Comparison of ENCODE assay signal across 12 mouse cellular contexts in genomic region chr11:76358628-76359320, GRCm38 (mm10). TPM values are rescaled to one million over a fixed set of nuclear protein-coding genes. Genes with fewer than 3 reads are reported as not detected.
A peak's percentile ranks its signal among the peaks of the same experiment; 100 is the strongest.
DNase-seq lines count a peak whose midpoint lies in the region; ATAC-seq and TF ChIP-seq lines count a peak whose summit lies in the region.
"Had no signal": no experiment of that assay in that cellular context is flagged by ENCODE, and none has a peak within 500 bp of the region (broad histone marks: within the 10 kb centered on the region; RNA-seq: fewer than 3 reads in every experiment).

No protein-coding gene starts in this region.

- no peak overlapping the region for H3K4me2 ChIP-seq in kidney, postnatal 0 days (ENCODE audit: low read length)
- 0 out of 2 replicates have a peak overlapping the region, but pooled peaks have one; percentile 25 for H3K4me2 ChIP-seq in heart, embryonic 13.5 days
- no peak overlapping the region; the same call in 1 of the 2 replicates for H3K4me2 ChIP-seq in limb, embryonic 14.5 days (replicated peaks; ENCODE audit: low read depth, low read length, severe bottlenecking)
- H3K4me2 ChIP-seq: neural tube, embryonic 12.5 days had no signal

- peaks cover 21% of the 10 kb centered on the region for H3K4me1 ChIP-seq in kidney, postnatal 0 days (replicated peaks; ENCODE audit: insufficient read depth, low read length)
- peaks cover 74% of the 10 kb centered on the region for H3K4me1 ChIP-seq in heart, embryonic 13.5 days
- H3K4me1 ChIP-seq in limb, embryonic 14.5 days (ENCODE audit: control insufficient read depth, insufficient read depth, low read length), result peaks cover 54% of the 10 kb centered on the region

- peak; percentile 38 to 57 for DNase-seq in cerebellum, postnatal 10 days
- DNase-seq in cerebellum, adult 11 months, result no peak
- peak; percentile 46 for DNase-seq in kidney, postnatal 0 days (ENCODE audit: low spot score)
- no peak for DNase-seq in kidney, adult 18-20 months
- peak; percentile 79 for DNase-seq in limb, embryonic 14.5 days (ENCODE audit: low spot score)
- DNase-seq in right cerebral cortex, postnatal 10 days (ENCODE audit: low spot score in 2 of 2), result no peak
- DNase-seq: gastrocnemius, postnatal 14 days had no signal

- no peaks in the 10 kb centered on the region for H3K27me3 ChIP-seq in kidney, postnatal 0 days (ENCODE audit: insufficient read depth, low read length)
- no peaks in the 10 kb centered on the region for H3K27me3 ChIP-seq in heart, embryonic 13.5 days (replicated peaks)
- no peaks in the 10 kb centered on the region for H3K27me3 ChIP-seq in limb, embryonic 14.5 days (ENCODE audit: control insufficient read depth, insufficient read depth, low read length)
- H3K27me3 ChIP-seq: neural tube, embryonic 12.5 days had no signal

- H3K27ac ChIP-seq in kidney, postnatal 0 days, result 0 out of 2 replicates have a peak overlapping the region, but pooled peaks have one; percentile 42
- H3K27ac ChIP-seq in heart, embryonic 13.5 days (replicated peaks), result peak overlapping the region; percentile 70
- no peak overlapping the region for H3K27ac ChIP-seq in limb, embryonic 14.5 days (replicated peaks; ENCODE audit: low read depth, low read length)
- H3K27ac ChIP-seq: layer of hippocampus, adult 2 months; macrophage; neural tube, embryonic 12.5 days had no signal

- H3K4me3 ChIP-seq in kidney, postnatal 0 days (replicated peaks; ENCODE audit: low read depth, low read length), result no peak overlapping the region
- H3K4me3 ChIP-seq in heart, embryonic 13.5 days, result no peak overlapping the region
- no peak overlapping the region for H3K4me3 ChIP-seq in limb, embryonic 14.5 days (replicated peaks; ENCODE audit: low read length)
- H3K4me3 ChIP-seq: layer of hippocampus, adult 2 months; neural tube, embryonic 12.5 days had no signal

- TF ChIP-seq CTCF in kidney, postnatal 0 days (IDR thresholded peaks at IDR 0.05; ENCODE audit: low read depth), result no peak

- ATAC-seq in kidney, postnatal 0 days (replicated peaks; ENCODE audit: low FRiP score, low read depth), result no peak
- ATAC-seq in heart, embryonic 13.5 days (ENCODE audit: extremely low read depth, insufficient number of reproducible peaks, low FRiP score, low TSS enrichment), result no peak
- peak; percentile 48; the same call in 1 of the 2 replicates for ATAC-seq in limb, embryonic 14.5 days (ENCODE audit: low FRiP score, low read depth)
- ATAC-seq in erythroid progenitor cell, adult 5-6 weeks (replicated peaks; ENCODE audit: low FRiP score, poor library complexity, severe bottlenecking), result no peak

- no peaks in the 10 kb centered on the region for H3K9me3 ChIP-seq in kidney, postnatal 0 days (replicated peaks; ENCODE audit: low read length)
- no peaks in the 10 kb centered on the region for H3K9me3 ChIP-seq in heart, embryonic 13.5 days
- H3K9me3 ChIP-seq in limb, embryonic 14.5 days (ENCODE audit: control insufficient read depth, low read length), result no peaks in the 10 kb centered on the region
- H3K9me3 ChIP-seq: neural tube, embryonic 12.5 days had no signal

- H3K36me3 ChIP-seq in kidney, postnatal 0 days (ENCODE audit: insufficient read depth, low read length), result no peaks in the 10 kb centered on the region
- no peaks in the 10 kb centered on the region; the same call in 1 of the 2 replicates for H3K36me3 ChIP-seq in heart, embryonic 13.5 days
- H3K36me3 ChIP-seq in limb, embryonic 14.5 days (ENCODE audit: control insufficient read depth, insufficient read depth, low read length), result no peaks in the 10 kb centered on the region
- H3K36me3 ChIP-seq: neural tube, embryonic 12.5 days had no signal

- TF ChIP-seq POLR2A in limb, embryonic 14.5 days (IDR thresholded peaks at IDR 0.05; ENCODE audit: borderline replicate concordance, extremely low read depth, insufficient read depth, insufficient read length), result no peak

- no peak overlapping the region for H3K9ac ChIP-seq in kidney, postnatal 0 days (ENCODE audit: low read depth, low read length)
- peak overlapping the region; percentile 44; the same call in 1 of the 2 replicates for H3K9ac ChIP-seq in heart, embryonic 13.5 days
- no peak overlapping the region for H3K9ac ChIP-seq in limb, embryonic 14.5 days (ENCODE audit: low read depth, low read length, severe bottlenecking)
- H3K9ac ChIP-seq: neural tube, embryonic 12.5 days had no signal

- 64% methylated on average over 14 of the region's 14 CpGs for WGBS in kidney, postnatal 0 days
- 56% methylated on average over 14 of the region's 14 CpGs for WGBS in heart, embryonic 13.5 days
- WGBS in limb, embryonic 14.5 days, result 22% methylated on average over 14 of the region's 14 CpGs

RNA-seq across cellular contexts. Expression of gene Nxn, which starts 40.2 kb away (rescaled TPM):
- polyA plus RNA-seq in kidney, postnatal 0 days (2015; fragmentation: Nextera tagmentation; extraction: Ambion mirVana), result 23.7 and 26.0 TPM in 2 replicates
- polyA plus RNA-seq in heart, embryonic 13.5 days (2015; fragmentation: Nextera tagmentation; extraction: Ambion mirVana), result 23.2 and 23.6 TPM in 2 replicates
- 69.9 and 74.4 TPM in 2 replicates for polyA plus RNA-seq in limb, embryonic 14.5 days (2012; rRNA removed)
- 78.1 TPM in 2 replicates for polyA plus RNA-seq in limb, embryonic 14.5 days (2014; fragmentation: Nextera tagmentation; extraction: Ambion mirVana)
- total RNA-seq in erythroid progenitor cell, adult 5-6 weeks (2015; ENCODE audit: low replicate concordance), result 1.4 and 2.1 TPM in 2 replicates
- total RNA-seq in erythroid progenitor cell, adult 5-6 weeks (2017; ENCODE audit: low replicate concordance), result 0.98 TPM in 1 of 2 replicates, not detected in the other

RNA-seq across cellular contexts. Expression of gene Timm22, which starts 48.0 kb away (rescaled TPM):
- 122 and 128 TPM in 2 replicates for polyA plus RNA-seq in kidney, postnatal 0 days (2015; fragmentation: Nextera tagmentation; extraction: Ambion mirVana)
- polyA plus RNA-seq in heart, embryonic 13.5 days (2015; fragmentation: Nextera tagmentation; extraction: Ambion mirVana), result 78.6 and 92.4 TPM in 2 replicates
- polyA plus RNA-seq in limb, embryonic 14.5 days (2012; rRNA removed), result 34.8 and 38.5 TPM in 2 replicates
- 125 and 128 TPM in 2 replicates for polyA plus RNA-seq in limb, embryonic 14.5 days (2014; fragmentation: Nextera tagmentation; extraction: Ambion mirVana)
- 4.2 and 4.7 TPM in 2 replicates for total RNA-seq in erythroid progenitor cell, adult 5-6 weeks (2015; ENCODE audit: low replicate concordance)
- total RNA-seq in erythroid progenitor cell, adult 5-6 weeks (2017; ENCODE audit: low replicate concordance), result 2.3 and 4.0 TPM in 2 replicates

Comparison
In these comparisons a context has a peak if more than half of its experiments do, and no peak if none do; other contexts are left out.
1. DNase-seq: peak in cerebellum, postnatal 10 days (2 of 2), kidney, postnatal 0 days (single experiment) and limb, embryonic 14.5 days (single experiment); none in cerebellum, adult 11 months (single experiment), kidney, adult 18-20 months (single experiment) and right cerebral cortex, postnatal 10 days (0 of 2).